Mouse (Mus musculus) lung, postnatal 0 days (tissue): ENCODE measurements around the gene Glrx.

Experiments used
- CTCF ChIP-seq: IDR thresholded peaks from 2 replicates; pipeline ENCODE4 v1.5.1; 2016; ENCODE audit warnings: antibody characterized with exemption, mild to moderate bottlenecking
- EP300 ChIP-seq: IDR thresholded peaks from 2 replicates; pipeline ENCODE4 v1.6.1; 2016; ENCODE audit warnings: antibody characterized with exemption, mild to moderate bottlenecking, control low read depth

- no peak for TF ChIP-seq EP300
- TF ChIP-seq CTCF, result no peak
These were observed 1.2 kb downstream of the Glrx start for GRCm38 (mm10) chr13:75840752-75841285.
